Mouse (Mus musculus) megakaryocyte, embryonic 14.5 days (primary cell): ENCODE measurements around the gene Arhgef38.

Experiments used
- FLI1 ChIP-seq: IDR thresholded peaks from 2 replicates; pipeline ENCODE4 v1.6.1; 2012; ENCODE audit warnings: low read length, inconsistent platforms, mixed read lengths
- GATA1 ChIP-seq: IDR thresholded peaks from 3 replicates; pipeline ENCODE4 v1.6.1; 2012; ENCODE audit warnings: mixed read lengths, low read length, inconsistent platforms, borderline replicate concordance

DNA sequence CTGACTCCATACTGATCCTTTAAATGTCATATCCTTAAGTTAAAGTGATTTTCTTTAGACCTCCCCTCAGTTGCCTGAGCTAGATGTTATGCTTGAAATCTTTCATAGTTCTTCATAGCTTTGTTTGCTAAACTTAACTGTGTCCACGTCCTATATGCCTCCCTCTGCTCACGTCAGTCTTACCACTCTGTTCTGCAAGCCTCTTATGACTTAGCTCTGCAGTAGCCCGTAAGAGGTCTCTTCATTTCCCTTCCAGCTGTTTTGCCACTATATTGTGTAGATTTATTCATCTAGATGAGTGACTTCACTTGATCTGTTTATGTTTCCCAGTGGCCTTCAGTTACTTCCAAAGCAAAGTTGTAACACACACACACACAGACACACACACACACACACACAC lies 130.3 kb downstream of the Arhgef38 start:
- no peak for TF ChIP-seq GATA1
- TF ChIP-seq FLI1 = no peak
